Mouse (Mus musculus) limb, embryonic 12.5 days (tissue): ENCODE results near the gene Aamp. TPM values are rescaled to one million over a fixed set of nuclear protein-coding genes. Genes with fewer than 3 reads are reported as not detected.

Experiments
- ATAC-seq: fragments of 200-750 bp; cut with Nextera tagmentation; 2 replicates; pipeline ENCODE4 v1.8.0; 2017; ENCODE audit warnings: low read depth, moderate TSS enrichment; ENCODE audit not compliant: insufficient number of reproducible peaks, insufficient read depth, low FRiP score, low TSS enrichment
- H3K27ac ChIP-seq: fragments of 300-500 bp; sonication (generic); 2 replicates; pipeline ENCODE4 v1.5.1; 2016; ENCODE audit warnings: mild to moderate bottlenecking, moderate library complexity
- H3K27me3 ChIP-seq: fragments of 300-500 bp; sonication (generic); 2 replicates; pipeline ENCODE4 v1.6.1; 2016; ENCODE audit warnings: mild to moderate bottlenecking, moderate library complexity
- H3K36me3 ChIP-seq: fragments of 300-500 bp; sonication (generic); 2 replicates; pipeline ENCODE4 v1.6.1; 2016; ENCODE audit warnings: mild to moderate bottlenecking, moderate library complexity
- H3K4me1 ChIP-seq: fragments of 300-500 bp; sonication (generic); replicated peaks from 2 replicates; pipeline ENCODE4 v1.6.1; 2016
- H3K4me2 ChIP-seq: fragments of 300-500 bp; sonication (generic); 2 replicates; pipeline ENCODE4 v1.6.1; 2016; ENCODE audit warnings: mild to moderate bottlenecking, moderate library complexity
- H3K4me3 ChIP-seq: fragments of 300-500 bp; sonication (generic); replicated peaks from 2 replicates; pipeline ENCODE4 v1.5.1; 2016; ENCODE audit warnings: mild to moderate bottlenecking
- H3K9ac ChIP-seq: fragments of 300-500 bp; sonication (generic); replicated peaks from 2 replicates; pipeline ENCODE4 v1.6.1; 2016; ENCODE audit warnings: mild to moderate bottlenecking, moderate library complexity
- H3K9me3 ChIP-seq: fragments of 300-500 bp; sonication (generic); 2 replicates; pipeline ENCODE4 v1.6.1; 2016; ENCODE audit warnings: mild to moderate bottlenecking, moderate library complexity
- WGBS: fragments of 180-500 bp; shearing (Covaris S2); methylation state at CpG from one replicate; pipeline ENCODE4 v1.1.7; 2016; 5-methylcytosine and 5-hydroxymethylcytosine counted together
- polyA plus RNA-seq: library from polyadenylated mRNA; unstranded; fragments of >200 nt; fragmentation: Nextera tagmentation; extraction: Ambion mirVana; gene quantifications from 2 replicates; pipeline ENCODE4 v1.2.1, GENCODE M21; 2016

Aamp gene
- polyA plus RNA-seq, 1 experiment from 2014 or later, result 202 TPM

GRCm38 (mm10) chr1:74280591-74281325 lies 3.8 kb downstream of the Aamp start:
- no peak for ATAC-seq
- Histone ChIP-seq H3K27me3 (no peaks in the 10 kb centered on the region), H3K9ac (no peak overlapping the region), H3K4me2 (no peak overlapping the region), H3K4me1 (peaks cover 16% of the 10 kb centered on the region), H3K36me3 (peaks cover 49% of the 10 kb centered on the region), H3K27ac (no peak overlapping the region), H3K4me3 (no peak overlapping the region), H3K9me3 (no peaks in the 10 kb centered on the region)
- WGBS, result 94% methylated on average over 14 of the region's 14 CpGs

GRCm38 (mm10) chr1:74278988-74279387 lies 5.5 kb downstream of the Aamp start:
- peaks cover 23% of the 10 kb centered on the region for H3K4me1 ChIP-seq
- H3K27ac ChIP-seq, result no peak overlapping the region
- H3K9ac ChIP-seq, result no peak overlapping the region
- no peaks in the 10 kb centered on the region for H3K27me3 ChIP-seq
- H3K4me2 ChIP-seq, result no peak overlapping the region
- WGBS, result 88% methylated on average over 11 of the region's 11 CpGs
- H3K9me3 ChIP-seq, result no peaks in the 10 kb centered on the region
- no peak overlapping the region for H3K4me3 ChIP-seq
- no peak for ATAC-seq
- peaks cover 49% of the 10 kb centered on the region for H3K36me3 ChIP-seq

- H3K9ac ChIP-seq, result no peak within 1 kb of the TSS
- no peaks in the 10 kb centered on the region for H3K27me3 ChIP-seq
- WGBS, result 92% methylated on average over 10 of the region's 10 CpGs
- H3K27ac ChIP-seq, result no peak within 1 kb of the TSS
- H3K4me3 ChIP-seq, result no peak within 1 kb of the TSS
- no peaks in the 10 kb centered on the region for H3K9me3 ChIP-seq
- peaks cover 20% of the 10 kb centered on the region for H3K4me1 ChIP-seq
- no peak within 1 kb of the TSS for H3K4me2 ChIP-seq
- peaks cover 49% of the 10 kb centered on the region for H3K36me3 ChIP-seq
- ATAC-seq, result no peak
These were observed 6.0 kb downstream of the Aamp start, which contains the start of gene Gpbar1 for GRCm38 (mm10) chr1:74278538-74278937. Gpbar1 (plus strand) TSS chr1:74278550.

GRCm38 (mm10) chr1:74277883-74278537 lies 6.5 kb downstream of the Aamp start:
- Histone ChIP-seq H3K4me3 (no peak overlapping the region), H3K27me3 (no peaks in the 10 kb centered on the region), H3K4me2 (no peak overlapping the region), H3K27ac (no peak overlapping the region), H3K4me1 (peaks cover 15% of the 10 kb centered on the region), H3K9ac (no peak overlapping the region), H3K9me3 (no peaks in the 10 kb centered on the region), H3K36me3 (peaks cover 46% of the 10 kb centered on the region)
- WGBS, result 58% methylated on average over 8 of the region's 8 CpGs
- no peak for ATAC-seq

- no peak overlapping the region for H3K27ac ChIP-seq
- no peak overlapping the region for H3K4me2 ChIP-seq
- H3K4me3 ChIP-seq, result no peak overlapping the region
- H3K4me1 ChIP-seq, result peaks cover 11% of the 10 kb centered on the region
- no peak overlapping the region for H3K9ac ChIP-seq
- 60% methylated on average over 6 of the region's 6 CpGs for WGBS
- peaks cover 37% of the 10 kb centered on the region for H3K36me3 ChIP-seq
- no peaks in the 10 kb centered on the region for H3K27me3 ChIP-seq
- H3K9me3 ChIP-seq, result no peaks in the 10 kb centered on the region
- no peak for ATAC-seq
These were observed 7.5 kb downstream of the Aamp start for GRCm38 (mm10) chr1:74277041-74277440.

- no peaks in the 10 kb centered on the region for H3K27me3 ChIP-seq
- H3K4me1 ChIP-seq, result peaks cover 11% of the 10 kb centered on the region
- H3K9ac ChIP-seq, result no peak overlapping the region
- ATAC-seq, result no peak
- no peaks in the 10 kb centered on the region for H3K9me3 ChIP-seq
- H3K4me2 ChIP-seq, result peak overlapping the region; percentile 10; the same call in 1 of the 2 replicates
- no peak overlapping the region for H3K4me3 ChIP-seq
- peaks cover 16% of the 10 kb centered on the region for H3K36me3 ChIP-seq
- WGBS, result 13% methylated on average over 9 of the region's 9 CpGs
- no peak overlapping the region for H3K27ac ChIP-seq
These were observed 9.5 kb downstream of the Aamp start for GRCm38 (mm10) chr1:74275015-74275414.

GRCm38 (mm10) chr1:74271659-74272058 lies 12.9 kb downstream of the Aamp start:
- no peak overlapping the region for H3K4me3 ChIP-seq
- H3K36me3 ChIP-seq, result peaks cover 25% of the 10 kb centered on the region
- H3K27me3 ChIP-seq, result no peaks in the 10 kb centered on the region
- H3K9me3 ChIP-seq, result no peaks in the 10 kb centered on the region
- H3K4me2 ChIP-seq, result no peak overlapping the region
- H3K27ac ChIP-seq, result no peak overlapping the region
- WGBS, result 82% methylated on average over 4 of the region's 4 CpGs
- H3K9ac ChIP-seq, result no peak overlapping the region
- peaks cover 11% of the 10 kb centered on the region for H3K4me1 ChIP-seq
- no peak for ATAC-seq

- 86% methylated on average over 8 of the region's 8 CpGs for WGBS
- no peaks in the 10 kb centered on the region for H3K9me3 ChIP-seq
- no peak overlapping the region for H3K4me3 ChIP-seq
- peaks cover 54% of the 10 kb centered on the region for H3K36me3 ChIP-seq
- H3K27me3 ChIP-seq, result no peaks in the 10 kb centered on the region
- no peak overlapping the region for H3K27ac ChIP-seq
- H3K4me2 ChIP-seq, result no peak overlapping the region
- H3K4me1 ChIP-seq, result no peaks in the 10 kb centered on the region
- no peak for ATAC-seq
- no peak overlapping the region for H3K9ac ChIP-seq
These were observed 15.8 kb downstream of the Aamp start for GRCm38 (mm10) chr1:74268750-74269149.

GRCm38 (mm10) chr1:74262510-74262909 lies 22.0 kb downstream of the Aamp start:
- 94% methylated on average over 6 of the region's 6 CpGs for WGBS
- H3K4me1 ChIP-seq, result no peaks in the 10 kb centered on the region
- ATAC-seq, result no peak

GRCm38 (mm10) chr1:74256782-74257181 lies 27.8 kb downstream of the Aamp start:
- WGBS, result 84% methylated on average over 4 of the region's 4 CpGs
- H3K36me3 ChIP-seq, result peaks cover 92% of the 10 kb centered on the region
- no peaks in the 10 kb centered on the region for H3K27me3 ChIP-seq
- no peaks in the 10 kb centered on the region for H3K9me3 ChIP-seq
- no peak overlapping the region for H3K27ac ChIP-seq
- no peak overlapping the region for H3K9ac ChIP-seq
- no peak overlapping the region for H3K4me2 ChIP-seq
- ATAC-seq, result no peak
- no peak overlapping the region for H3K4me3 ChIP-seq
- H3K4me1 ChIP-seq, result no peaks in the 10 kb centered on the region

More at GRCm38 (mm10) chr1:74262510-74262909, 22.0 kb downstream of the Aamp start:
- Histone ChIP-seq H3K36me3 (peaks cover 94% of the 10 kb centered on the region), H3K9me3 (no peaks in the 10 kb centered on the region), H3K4me2 (no peak overlapping the region), H3K4me3 (no peak overlapping the region), H3K9ac (no peak overlapping the region), H3K27ac (no peak overlapping the region), H3K27me3 (no peaks in the 10 kb centered on the region)

- H3K9me3 ChIP-seq, result no peaks in the 10 kb centered on the region
- no peak overlapping the region for H3K4me2 ChIP-seq
- no peak overlapping the region for H3K9ac ChIP-seq
- H3K27ac ChIP-seq, result no peak overlapping the region
- peaks cover 92% of the 10 kb centered on the region for H3K36me3 ChIP-seq
- 96% methylated on average over 8 of the region's 8 CpGs for WGBS
- H3K4me1 ChIP-seq, result no peaks in the 10 kb centered on the region
- no peak for ATAC-seq
- no peak overlapping the region for H3K4me3 ChIP-seq
- no peaks in the 10 kb centered on the region for H3K27me3 ChIP-seq
These were observed 28.7 kb downstream of the Aamp start for GRCm38 (mm10) chr1:74255704-74256345.
